Mouse (Mus musculus) retina, postnatal 7 days (tissue): Measurements from ENCODE around the gene Dhps.
A peak's percentile ranks its signal among the peaks of the same experiment; 100 is the strongest.

Source experiments
- DNase-seq: peaks from one replicate; pipeline ENCODE4 v3.0.0-alpha.2; 2012; ENCODE audit warnings: low read depth, low spot score

The Dhps gene

GRCm38 (mm10) chr8:85071514-85072281, at the start of gene Dhps:
TSS of gene Dhps (plus strand) at chr8:85071757.
- DNase-seq: peak; percentile 81

- no peak for DNase-seq
Observed at GRCm38 (mm10) chr8:85023846-85024245, 47.7 kb upstream of the Dhps start.

- DNase-seq: peak; percentile 86
Observed at GRCm38 (mm10) chr8:85025098-85025932, 46.2 kb upstream of the Dhps start, which contains the start of gene Asna1. TSS of gene Asna1 (minus strand) at chr8:85025281.

- peak; percentile 93 for DNase-seq
Observed at GRCm38 (mm10) chr8:85026670-85027515, 44.7 kb upstream of the Dhps start, which contains the start of gene Trir. TSS of gene Trir (plus strand) at chr8:85026823.

GRCm38 (mm10) chr8:85027516-85027855, 44.1 kb upstream of the Dhps start:
- DNase-seq: no peak

- DNase-seq: no peak
Observed at GRCm38 (mm10) chr8:85027922-85028321, 43.6 kb upstream of the Dhps start.

GRCm38 (mm10) chr8:85029271-85029670, 42.3 kb upstream of the Dhps start:
- DNase-seq: no peak

- DNase-seq: no peak
Observed at GRCm38 (mm10) chr8:85032622-85033311, 38.8 kb upstream of the Dhps start.

GRCm38 (mm10) chr8:85033867-85034266, 37.7 kb upstream of the Dhps start:
- DNase-seq: no peak

- no peak for DNase-seq
Observed at GRCm38 (mm10) chr8:85034764-85035163, 36.8 kb upstream of the Dhps start.

GRCm38 (mm10) chr8:85035165-85035727, 36.3 kb upstream of the Dhps start:
- DNase-seq: no peak

GRCm38 (mm10) chr8:85035728-85036310, 35.7 kb upstream of the Dhps start:
- DNase-seq: no peak

GRCm38 (mm10) chr8:85036381-85036717, 35.2 kb upstream of the Dhps start:
- no peak for DNase-seq

- DNase-seq: peak; percentile 94
Observed at GRCm38 (mm10) chr8:85036718-85037365, 34.7 kb upstream of the Dhps start, which contains the start of gene Tnpo2. TSS of gene Tnpo2 (plus strand) at chr8:85036915.

GRCm38 (mm10) chr8:85037366-85037680, 34.2 kb upstream of the Dhps start:
- DNase-seq: peak; percentile 43

- DNase-seq: no peak
Observed at GRCm38 (mm10) chr8:85037681-85038531, 33.7 kb upstream of the Dhps start.

GRCm38 (mm10) chr8:85043619-85044018, 27.9 kb upstream of the Dhps start:
- DNase-seq: no peak

- DNase-seq: no peak
Observed at GRCm38 (mm10) chr8:85057367-85057766, 14.2 kb upstream of the Dhps start.
